Mouse (Mus musculus) megakaryocyte progenitor cell, adult 5-6 weeks (primary cell): ENCODE data around the gene Gabrp. TPM values are rescaled to one million over a fixed set of nuclear protein-coding genes. Genes with fewer than 3 reads are reported as not detected.

Experiments
- ATAC-seq: replicated peaks from 2 replicates; pipeline ENCODE4 v1.8.0; 2016; ENCODE audit warnings: mild to moderate bottlenecking, moderate TSS enrichment, inconsistent platforms; ENCODE audit not compliant: poor library complexity
- total RNA-seq, 2 experiments: library from RNA; stranded (forward) in 1 of 2; stranded (reverse) in 1 of 2; fragments of 157-497, 149-512 nt in 1 of 2; fragments of 200-1000 nt in 1 of 2; gene quantifications; 2 replicates each; pipeline versions ENCODE4 v1.2.3 to v1.2.4; 2015 to 2017

The Gabrp gene
- total RNA-seq, 2 experiments from 2014 or later: not detected

- ATAC-seq: no peak
Observed at GRCm38 (mm10) chr11:33533577-33533976, 45.2 kb downstream of the Gabrp start.

DNA sequence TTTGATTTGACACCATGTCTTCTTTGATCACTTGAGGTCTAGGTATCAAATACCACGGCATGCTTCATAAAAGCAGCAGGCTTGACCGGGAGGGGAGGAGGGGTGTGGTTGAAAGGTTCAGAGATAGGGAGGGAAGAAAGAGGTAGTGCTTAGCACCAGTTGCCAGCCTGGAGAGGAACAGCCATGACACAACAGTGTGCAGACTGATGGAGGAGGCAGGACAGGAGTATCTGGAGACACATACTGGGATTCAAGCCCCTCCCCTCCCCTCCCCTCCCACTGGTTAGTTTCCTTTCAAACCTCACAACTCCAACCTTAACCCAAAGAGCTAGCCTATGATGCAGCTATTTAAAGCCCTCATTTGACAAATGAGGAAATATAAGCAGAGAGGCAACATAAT lies 49.2 kb downstream of the Gabrp start:
- ATAC-seq: no peak

DNA sequence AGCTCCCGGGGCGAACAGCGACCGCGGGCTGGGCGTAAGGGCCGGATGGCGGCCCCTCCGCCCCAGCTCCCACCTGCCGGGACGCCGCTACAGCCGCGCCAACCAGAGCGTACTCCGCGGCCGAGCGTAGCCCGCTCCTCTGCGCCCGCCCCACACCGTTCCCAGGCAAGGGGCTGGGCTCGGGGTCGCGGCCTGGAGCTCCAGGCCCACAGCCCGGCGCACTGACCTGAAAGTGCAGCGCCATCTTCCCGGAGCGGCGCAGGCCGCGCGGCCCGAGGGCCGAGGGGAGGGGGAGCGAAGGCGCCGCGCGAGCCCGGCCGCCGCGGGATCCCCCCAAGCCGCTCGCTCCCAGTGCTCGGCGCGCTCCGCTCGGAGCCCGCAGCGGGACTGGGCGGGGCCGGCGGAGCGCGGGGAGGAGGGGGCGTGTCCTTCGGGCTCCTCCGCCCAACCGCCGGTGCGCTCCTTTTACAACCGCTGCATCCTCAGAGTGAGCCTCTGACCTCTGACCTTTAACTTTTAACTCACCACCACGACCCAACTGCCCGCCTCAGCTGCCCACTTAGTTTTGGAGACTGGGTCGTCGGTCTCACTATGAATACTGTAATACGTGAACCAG lies 65.3 kb downstream of the Gabrp start, which contains the start of gene Ranbp17:
Gene Ranbp17 (minus strand): TSS at position 371 of the 616 bp plus-strand sequence.
- peak; percentile 81 for ATAC-seq

DNA sequence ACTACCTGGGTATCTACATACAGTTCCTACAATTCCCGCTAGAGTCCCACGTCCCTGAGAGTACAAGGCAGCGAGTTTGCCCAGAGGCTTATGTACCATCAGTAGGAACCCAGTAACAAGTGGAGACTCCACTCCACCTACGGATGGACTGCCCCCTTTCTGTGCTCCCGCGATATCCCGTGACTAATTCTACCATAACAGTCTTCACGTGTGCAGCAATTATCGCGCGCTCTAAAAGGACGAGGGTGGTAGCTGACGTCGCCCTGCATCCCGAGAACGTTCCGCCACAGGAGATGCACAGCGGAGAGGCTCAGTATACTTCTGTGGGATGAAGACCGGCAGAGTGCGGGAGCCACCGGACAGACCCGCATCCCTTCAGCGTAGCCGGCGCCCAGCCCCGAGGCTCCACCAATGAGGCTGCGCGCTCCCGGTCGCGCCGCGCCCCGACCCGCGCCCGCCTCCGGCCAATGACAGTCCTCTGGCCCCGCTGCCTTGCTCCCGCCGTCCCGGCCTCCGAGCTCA lies 65.8 kb downstream of the Gabrp start:
- ATAC-seq: peak; percentile 92

DNA sequence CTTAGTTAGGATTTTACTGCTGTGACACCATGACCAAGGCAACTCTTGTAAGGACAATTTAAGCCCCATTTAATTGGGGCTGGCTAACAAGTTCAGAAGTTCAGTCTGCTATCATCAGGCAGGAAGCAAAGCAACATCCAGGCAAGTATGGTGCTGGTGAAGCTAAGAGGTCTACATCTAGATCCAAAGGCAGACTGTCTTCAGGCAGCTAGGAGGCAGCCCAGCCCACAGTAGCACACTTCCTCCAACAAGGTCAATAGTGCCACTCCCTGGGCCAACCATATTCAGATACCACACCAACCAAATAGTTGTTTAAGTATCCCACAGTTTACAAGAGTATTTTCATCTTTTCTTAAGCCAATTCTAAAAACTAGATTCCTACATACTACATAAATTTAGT lies 69.4 kb downstream of the Gabrp start:
- ATAC-seq: no peak

Other genes starting within 250 kb of the Gabrp start
- gene Ranbp17, start 65.2 kb downstream of the Gabrp start, total RNA-seq (2015): 2.6 and 5.2 TPM in 2 replicates
- gene Ranbp17, start 65.2 kb downstream of the Gabrp start, total RNA-seq (2017): 2.6 and 3.5 TPM in 2 replicates
- not detected in 2 replicates for gene D130052B06Rik, start 20.3 kb upstream of the Gabrp start, total RNA-seq (2015)
- gene D130052B06Rik, start 20.3 kb upstream of the Gabrp start, total RNA-seq (2017): not detected in 2 replicates